Mouse (Mus musculus) hindbrain, embryonic 16.5 days (tissue): Measurements from ENCODE around the gene Aars. TPM values are rescaled to one million over a fixed set of nuclear protein-coding genes. Genes with fewer than 3 reads are reported as not detected.
"Not testable (repeated sequence)": the region's sequence is repeated elsewhere in the genome, so short reads cannot be mapped to it uniquely, and the experiment has no call there.

Experiments used
- ATAC-seq: fragments of 200-750 bp; cut with Nextera tagmentation; 2 replicates; pipeline ENCODE4 v1.8.0; 2017; ENCODE audit warnings: moderate TSS enrichment, moderate library complexity
- H3K27ac ChIP-seq: fragments of 300-500 bp; sonication (generic); 2 replicates; pipeline ENCODE4 v1.5.1; 2014; ENCODE audit warnings: low read depth, mild to moderate bottlenecking, control low read depth, low read length, moderate library complexity
- H3K27me3 ChIP-seq: fragments of 300-500 bp; sonication (generic); replicated peaks from 2 replicates; pipeline ENCODE4 v1.6.1; 2014; ENCODE audit warnings: low read length; ENCODE audit not compliant: control insufficient read depth, insufficient read depth
- H3K36me3 ChIP-seq: fragments of 300-500 bp; sonication (generic); 2 replicates; pipeline ENCODE4 v1.6.1; 2014; ENCODE audit warnings: mild to moderate bottlenecking, low read length, moderate library complexity, mixed read lengths; ENCODE audit not compliant: control insufficient read depth, insufficient read depth
- H3K4me1 ChIP-seq: fragments of 300-500 bp; sonication (generic); 2 replicates; pipeline ENCODE4 v1.6.1; 2014; ENCODE audit warnings: low read depth, low read length; ENCODE audit not compliant: control insufficient read depth, insufficient read depth
- H3K4me2 ChIP-seq: fragments of 300-500 bp; sonication (generic); 2 replicates; pipeline ENCODE4 v1.6.1; 2014; ENCODE audit warnings: mild to moderate bottlenecking, low read length, control low read depth, moderate library complexity
- H3K4me3 ChIP-seq: fragments of 300-500 bp; sonication (generic); 2 replicates; pipeline ENCODE4 v1.5.1; 2014; ENCODE audit warnings: mild to moderate bottlenecking, low read length, control low read depth, moderate library complexity
- H3K9ac ChIP-seq: fragments of 300-500 bp; sonication (generic); 2 replicates; pipeline ENCODE4 v1.6.1; 2014; ENCODE audit warnings: low read depth, mild to moderate bottlenecking, control low read depth, low read length, moderate library complexity
- H3K9me3 ChIP-seq: fragments of 300-500 bp; sonication (generic); 2 replicates; pipeline ENCODE4 v1.6.1; 2014; ENCODE audit warnings: mild to moderate bottlenecking, low read length, moderate library complexity; ENCODE audit not compliant: control insufficient read depth
- WGBS: fragments of 180-500 bp; shearing (Covaris S2); extraction: QIAGEN DNeasy Blood & Tissue Kit; methylation state at CpG from one replicate; pipeline ENCODE4 v1.1.7; 2014; 5-methylcytosine and 5-hydroxymethylcytosine counted together
- polyA plus RNA-seq: library from polyadenylated mRNA; unstranded; fragments of >200 nt; fragmentation: Nextera tagmentation; extraction: Ambion mirVana; gene quantifications from 2 replicates; pipeline ENCODE4 v1.2.1, GENCODE M21; 2015

Aars gene
- polyA plus RNA-seq, 1 experiment from 2014 or later, result 94.7 TPM

- peak overlapping the region; percentile 72 for H3K27ac ChIP-seq
- no peaks in the 10 kb centered on the region; the same call in 1 of the 2 replicates for H3K36me3 ChIP-seq
- peak overlapping the region; percentile 55 for H3K4me3 ChIP-seq
- H3K4me1 ChIP-seq, result peaks cover 17% of the 10 kb centered on the region
- no peaks in the 10 kb centered on the region for H3K27me3 ChIP-seq
- ATAC-seq, result peak; percentile 94
- WGBS, result under 1% methylated on average over 27 of the region's 27 CpGs
- H3K9me3 ChIP-seq, result no peaks in the 10 kb centered on the region
- peak overlapping the region; percentile 58 for H3K9ac ChIP-seq
- peak overlapping the region; percentile 75 for H3K4me2 ChIP-seq
Measured at GRCm38 (mm10) chr8:111062072-111062757, 29.3 kb downstream of the Aars start.

- peak overlapping the region; percentile 75 for H3K4me2 ChIP-seq
- H3K27me3 ChIP-seq, result no peaks in the 10 kb centered on the region
- H3K4me3 ChIP-seq, result no peak overlapping the region; the same call in 1 of the 2 replicates
- no peak overlapping the region for H3K9ac ChIP-seq
- peaks cover 11% of the 10 kb centered on the region for H3K4me1 ChIP-seq
- no peaks in the 10 kb centered on the region; the same call in 1 of the 2 replicates for H3K36me3 ChIP-seq
- H3K9me3 ChIP-seq, result no peaks in the 10 kb centered on the region
- no peak for ATAC-seq
- no peak overlapping the region for H3K27ac ChIP-seq
- 42% methylated on average over 2 of the region's 2 CpGs for WGBS
Measured at GRCm38 (mm10) chr8:111062893-111063292, 29.9 kb downstream of the Aars start.

GRCm38 (mm10) chr8:111066308-111066707 is 33.4 kb downstream of the Aars start:
- no peaks in the 10 kb centered on the region for H3K36me3 ChIP-seq
- no peak overlapping the region for H3K9ac ChIP-seq
- H3K27me3 ChIP-seq, result no peaks in the 10 kb centered on the region
- H3K27ac ChIP-seq, result no peak overlapping the region
- H3K4me2 ChIP-seq, result no peak overlapping the region
- 78% methylated on average over 4 of the region's 4 CpGs for WGBS
- H3K4me1 ChIP-seq, result peaks cover 1% of the 10 kb centered on the region; the same call in 1 of the 2 replicates
- no peak overlapping the region for H3K4me3 ChIP-seq
- no peak for ATAC-seq
- no peaks in the 10 kb centered on the region for H3K9me3 ChIP-seq

GRCm38 (mm10) chr8:111067439-111067838 is 34.5 kb downstream of the Aars start:
- no peaks in the 10 kb centered on the region; the same call in 1 of the 2 replicates for H3K4me1 ChIP-seq
- H3K36me3 ChIP-seq, result no peaks in the 10 kb centered on the region
- 30% methylated on average over 10 of the region's 10 CpGs for WGBS

GRCm38 (mm10) chr8:111068660-111069059 is 35.7 kb downstream of the Aars start:
- not testable (repeated sequence) for ATAC-seq, H3K36me3 ChIP-seq, H3K4me3 ChIP-seq, H3K9ac ChIP-seq, H3K4me1 ChIP-seq, H3K27ac ChIP-seq, H3K4me2 ChIP-seq, H3K9me3 ChIP-seq, H3K27me3 ChIP-seq
- 93% methylated on average over 9 of the region's 9 CpGs for WGBS

More at GRCm38 (mm10) chr8:111067439-111067838, 34.5 kb downstream of the Aars start:
- H3K9ac ChIP-seq, result no peak overlapping the region
- no peak overlapping the region for H3K4me3 ChIP-seq
- no peaks in the 10 kb centered on the region for H3K27me3 ChIP-seq
- no peak overlapping the region for H3K27ac ChIP-seq
- H3K9me3 ChIP-seq, result no peaks in the 10 kb centered on the region
- no peak for ATAC-seq
- H3K4me2 ChIP-seq, result no peak overlapping the region

GRCm38 (mm10) chr8:111075926-111076325 is 43.0 kb downstream of the Aars start:
- H3K36me3 ChIP-seq, result no peaks in the 10 kb centered on the region
- no peaks in the 10 kb centered on the region for H3K9me3 ChIP-seq
- H3K27me3 ChIP-seq, result no peaks in the 10 kb centered on the region
- WGBS, result 68% methylated on average over 3 of the region's 3 CpGs
- H3K4me2 ChIP-seq, result no peak overlapping the region
- H3K27ac ChIP-seq, result no peak overlapping the region
- no peak overlapping the region for H3K9ac ChIP-seq
- no peak overlapping the region for H3K4me3 ChIP-seq
- H3K4me1 ChIP-seq, result no peaks in the 10 kb centered on the region
- ATAC-seq, result no peak

- Histone ChIP-seq H3K9ac (no peak overlapping the region), H3K9me3 (no peaks in the 10 kb centered on the region), H3K36me3 (no peaks in the 10 kb centered on the region), H3K27me3 (no peaks in the 10 kb centered on the region), H3K4me3 (no peak overlapping the region), H3K27ac (no peak overlapping the region), H3K4me1 (no peaks in the 10 kb centered on the region), H3K4me2 (no peak overlapping the region)
- WGBS, result 57% methylated on average over 5 of the region's 5 CpGs
- no peak for ATAC-seq
Measured at GRCm38 (mm10) chr8:111079461-111079860, 46.5 kb downstream of the Aars start.

GRCm38 (mm10) chr8:111079861-111080271 is 46.9 kb downstream of the Aars start:
- H3K4me1 ChIP-seq, result no peaks in the 10 kb centered on the region
- no peak for ATAC-seq
- H3K36me3 ChIP-seq, result no peaks in the 10 kb centered on the region
- no peak overlapping the region for H3K4me2 ChIP-seq
- no peaks in the 10 kb centered on the region for H3K9me3 ChIP-seq
- H3K27ac ChIP-seq, result no peak overlapping the region
- 33% methylated on average over 6 of the region's 6 CpGs for WGBS
- no peak overlapping the region for H3K9ac ChIP-seq
- no peak overlapping the region for H3K4me3 ChIP-seq
- H3K27me3 ChIP-seq, result no peaks in the 10 kb centered on the region

- no peak overlapping the region for H3K27ac ChIP-seq
- H3K36me3 ChIP-seq, result no peaks in the 10 kb centered on the region
- H3K27me3 ChIP-seq, result no peaks in the 10 kb centered on the region
- H3K4me3 ChIP-seq, result no peak overlapping the region
- no peak overlapping the region for H3K9ac ChIP-seq
- no peaks in the 10 kb centered on the region for H3K9me3 ChIP-seq
- ATAC-seq, result no peak
- 49% methylated on average over 12 of the region's 12 CpGs for WGBS
- H3K4me1 ChIP-seq, result no peaks in the 10 kb centered on the region
- H3K4me2 ChIP-seq, result no peak overlapping the region
Measured at GRCm38 (mm10) chr8:111081580-111082258, 48.8 kb downstream of the Aars start.
